Mouse (Mus musculus) erythroblast, embryonic 14.5 days (primary cell): Measurements from ENCODE around the gene Reep1. TPM values are rescaled to one million over a fixed set of nuclear protein-coding genes. Genes with fewer than 3 reads are reported as not detected.

Experiments used
- H3K27me3 ChIP-seq: 2 replicates; pipeline ENCODE4 v1.6.1; 2012; ENCODE audit warnings: inconsistent platforms; ENCODE audit not compliant: control insufficient read depth
- H3K36me3 ChIP-seq: 2 replicates; pipeline ENCODE4 v1.6.1; 2012; ENCODE audit warnings: mild to moderate bottlenecking, inconsistent platforms; ENCODE audit not compliant: control insufficient read depth
- H3K4me1 ChIP-seq: 2 replicates; pipeline ENCODE4 v1.6.1; 2012; ENCODE audit warnings: inconsistent platforms; ENCODE audit not compliant: control insufficient read depth
- H3K4me3 ChIP-seq: replicated peaks from 2 replicates; pipeline ENCODE3; 2012; ENCODE audit warnings: moderate library complexity, mild to moderate bottlenecking, inconsistent platforms
- H3K9me3 ChIP-seq: 2 replicates; pipeline ENCODE4 v1.6.1; 2012; ENCODE audit warnings: low read length, inconsistent platforms, mixed read lengths; ENCODE audit not compliant: control insufficient read depth
- GATA1 ChIP-seq: IDR thresholded peaks from 2 replicates; pipeline ENCODE4 v1.6.1; 2012; ENCODE audit warnings: low read length, inconsistent platforms, mixed read lengths
- TAL1 ChIP-seq: IDR thresholded peaks from 3 replicates; pipeline ENCODE4 v1.6.1; 2012; ENCODE audit warnings: low read length, inconsistent platforms, mixed read lengths
- polyA plus RNA-seq: library from polyadenylated mRNA; stranded (reverse); fragments of >175 nt; gene quantifications from 2 replicates; pipeline ENCODE4 v1.2.3, GENCODE M21; 2012

Gene Reep1
- polyA plus RNA-seq, 1 experiment = not detected

DNA sequence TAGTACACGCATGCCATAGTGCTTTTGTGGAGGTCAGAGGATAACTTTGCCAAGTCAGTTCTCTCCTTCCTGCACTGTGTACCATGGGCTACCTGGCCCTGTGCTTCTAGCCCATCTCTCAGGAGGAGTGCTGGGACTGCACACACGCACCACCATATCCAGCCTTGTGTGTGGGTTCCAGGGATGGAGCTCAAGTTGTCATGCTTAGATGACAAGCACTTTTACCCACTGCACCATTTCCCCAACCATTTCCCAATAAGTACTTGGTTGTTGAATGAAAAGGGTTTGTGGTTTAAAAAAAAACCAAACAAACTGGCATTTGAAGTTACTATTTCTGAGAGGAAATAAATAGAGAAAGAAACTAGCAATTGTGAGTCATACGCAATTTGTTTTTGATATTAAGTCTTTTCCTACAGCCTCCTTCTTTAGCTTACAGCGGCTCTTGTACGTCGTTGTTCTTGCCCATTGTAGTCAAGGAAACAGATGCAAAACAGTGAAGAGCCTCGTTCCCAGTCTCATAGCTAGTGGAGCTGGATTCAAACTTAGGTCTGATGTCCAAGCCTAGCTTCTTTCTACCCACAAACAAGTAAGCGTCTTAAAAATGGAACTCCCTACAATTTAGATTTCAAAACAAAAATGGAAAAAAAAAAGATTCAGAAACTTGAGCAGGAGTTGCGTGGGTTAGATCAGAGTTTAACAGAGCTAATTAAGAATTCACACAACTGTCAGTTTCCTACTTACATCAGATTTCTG is 38.3 kb downstream of the Reep1 start:
- Histone ChIP-seq H3K4me1 (no peaks in the 10 kb centered on the region), H3K27me3 (no peaks in the 10 kb centered on the region), H3K36me3 (no peaks in the 10 kb centered on the region), H3K4me3 (no peak overlapping the region), H3K9me3 (no peaks in the 10 kb centered on the region)
- TF ChIP-seq TAL1 = no peak
- TF ChIP-seq GATA1 = no peak

- Histone ChIP-seq H3K36me3 (no peaks in the 10 kb centered on the region), H3K4me3 (no peak overlapping the region), H3K9me3 (no peaks in the 10 kb centered on the region), H3K4me1 (peaks cover under 1% of the 10 kb centered on the region; the same call in 1 of the 2 replicates), H3K27me3 (no peaks in the 10 kb centered on the region)
- TF ChIP-seq GATA1 = no peak
- TF ChIP-seq TAL1 = no peak
These were observed 38.9 kb downstream of the Reep1 start for GRCm38 (mm10) chr6:71746246-71746645.

DNA sequence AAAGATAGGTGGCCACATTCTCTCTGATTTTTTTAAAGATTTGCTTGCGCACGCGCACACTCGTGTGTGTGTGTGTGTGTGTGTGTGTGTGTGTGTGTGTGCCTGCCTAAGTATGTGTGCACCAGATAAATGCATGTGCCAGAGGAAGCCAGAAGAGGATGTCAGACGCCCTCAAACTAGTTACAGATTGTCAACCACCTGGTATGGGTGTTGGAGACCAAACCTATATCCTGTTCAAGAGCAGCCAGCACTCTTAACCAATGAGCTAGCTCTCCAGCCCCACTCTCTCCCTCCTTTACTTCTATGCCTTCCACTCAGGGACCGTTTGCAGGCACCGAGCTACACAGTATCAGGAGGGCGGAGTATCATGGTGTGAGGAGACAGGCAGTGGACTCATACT is 39.5 kb downstream of the Reep1 start:
- TF ChIP-seq GATA1 (no peak), TAL1 (no peak)
- H3K36me3 ChIP-seq = no peaks in the 10 kb centered on the region
- H3K4me3 ChIP-seq = no peak overlapping the region
- H3K27me3 ChIP-seq = no peaks in the 10 kb centered on the region
- H3K4me1 ChIP-seq = peaks cover 6% of the 10 kb centered on the region
- H3K9me3 ChIP-seq = no peaks in the 10 kb centered on the region

GRCm38 (mm10) chr6:71751602-71752001 is 44.2 kb downstream of the Reep1 start:
- TF ChIP-seq TAL1 (no peak), GATA1 (no peak)
- Histone ChIP-seq H3K9me3 (no peaks in the 10 kb centered on the region), H3K4me1 (peaks cover 7% of the 10 kb centered on the region), H3K27me3 (no peaks in the 10 kb centered on the region), H3K36me3 (no peaks in the 10 kb centered on the region), H3K4me3 (no peak overlapping the region)

DNA sequence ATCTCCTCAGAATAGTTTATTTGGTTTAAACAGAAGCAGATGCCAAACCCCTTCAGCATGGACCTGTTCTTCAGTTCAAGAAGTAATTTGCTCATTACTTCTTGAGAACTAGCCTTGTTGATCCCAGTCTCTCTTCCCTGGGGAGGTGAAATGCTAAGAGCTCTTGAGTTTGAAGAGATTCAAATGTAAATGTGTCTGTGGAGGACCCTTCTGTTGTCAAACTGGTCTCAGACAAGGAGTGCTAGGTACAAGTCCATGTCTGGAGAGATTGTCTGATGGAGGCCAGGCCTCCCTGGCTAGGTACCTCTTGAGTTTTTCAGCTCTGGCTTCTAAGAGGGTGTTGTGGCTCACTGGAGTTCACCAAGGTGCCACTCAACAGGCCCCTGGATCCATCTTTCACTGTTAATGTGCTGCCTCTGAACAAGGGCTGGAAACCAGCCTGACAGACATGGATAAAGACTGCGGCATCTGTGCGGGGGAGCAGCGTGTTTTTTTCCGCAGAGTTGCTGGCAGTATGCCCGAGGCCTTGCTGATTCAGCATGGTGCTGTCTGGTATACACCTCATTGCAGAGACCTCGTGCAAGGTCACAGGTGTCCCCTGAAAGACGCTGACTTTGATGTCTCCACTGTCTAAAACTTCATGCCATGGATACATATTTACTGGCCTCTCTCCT is 45.6 kb downstream of the Reep1 start:
- TF ChIP-seq TAL1 (no peak), GATA1 (no peak)
- H3K4me1 ChIP-seq = peaks cover 7% of the 10 kb centered on the region
- H3K4me3 ChIP-seq = no peak overlapping the region
- no peaks in the 10 kb centered on the region for H3K27me3 ChIP-seq
- H3K36me3 ChIP-seq = no peaks in the 10 kb centered on the region
- H3K9me3 ChIP-seq = no peaks in the 10 kb centered on the region

GRCm38 (mm10) chr6:71757039-71757894 is 49.9 kb downstream of the Reep1 start:
- Histone ChIP-seq H3K36me3 (no peaks in the 10 kb centered on the region), H3K9me3 (no peaks in the 10 kb centered on the region), H3K4me3 (no peak overlapping the region), H3K27me3 (no peaks in the 10 kb centered on the region), H3K4me1 (no peaks in the 10 kb centered on the region; the same call in 1 of the 2 replicates)
- no peak for TF ChIP-seq GATA1
- no peak for TF ChIP-seq TAL1

GRCm38 (mm10) chr6:71758780-71759179 is 51.4 kb downstream of the Reep1 start:
- Histone ChIP-seq H3K9me3 (no peaks in the 10 kb centered on the region), H3K4me1 (no peaks in the 10 kb centered on the region; the same call in 1 of the 2 replicates), H3K4me3 (no peak overlapping the region), H3K36me3 (no peaks in the 10 kb centered on the region), H3K27me3 (no peaks in the 10 kb centered on the region)
- TF ChIP-seq GATA1 (no peak), TAL1 (no peak)

- Histone ChIP-seq H3K9me3 (no peaks in the 10 kb centered on the region), H3K36me3 (no peaks in the 10 kb centered on the region), H3K4me3 (no peak overlapping the region), H3K4me1 (no peaks in the 10 kb centered on the region; the same call in 1 of the 2 replicates), H3K27me3 (no peaks in the 10 kb centered on the region)
- TF ChIP-seq TAL1 (no peak), GATA1 (no peak)
These were observed 52.7 kb downstream of the Reep1 start for GRCm38 (mm10) chr6:71760073-71760472.

DNA sequence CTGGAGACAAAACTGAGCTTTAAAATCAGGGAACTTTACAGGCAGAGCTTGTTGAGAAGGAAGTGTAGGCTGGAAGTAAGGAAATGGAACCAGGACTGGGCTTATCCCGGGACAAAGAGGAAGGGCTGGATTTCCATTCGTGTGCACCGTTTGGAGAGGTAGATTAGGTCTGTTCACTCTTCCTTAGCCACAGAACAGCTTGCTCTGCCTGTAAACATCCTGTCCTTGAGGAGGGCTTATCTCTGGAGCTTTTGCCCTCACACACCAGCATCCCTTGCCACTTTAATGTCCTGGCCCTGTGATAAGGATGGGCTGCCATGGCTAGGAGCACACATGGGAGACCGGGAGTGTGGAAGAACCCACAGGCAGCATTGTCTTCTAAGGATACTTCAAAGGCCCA is 60.4 kb downstream of the Reep1 start:
- H3K9me3 ChIP-seq = peaks cover 7% of the 10 kb centered on the region
- TF ChIP-seq TAL1 = no peak
- no peak for TF ChIP-seq GATA1
- H3K4me1 ChIP-seq = peaks cover 3% of the 10 kb centered on the region; the same call in 1 of the 2 replicates
- H3K4me3 ChIP-seq = no peak overlapping the region
- no peaks in the 10 kb centered on the region for H3K36me3 ChIP-seq
- no peaks in the 10 kb centered on the region for H3K27me3 ChIP-seq
